Mouse (Mus musculus) adrenal gland, postnatal 14 days (tissue): ENCODE results near the gene Ptprm. TPM values are rescaled to one million over a fixed set of nuclear protein-coding genes. Genes with fewer than 3 reads are reported as not detected.

Source experiments
- DNase-seq: peaks from one replicate; pipeline ENCODE4 v3.0.0; 2021; ENCODE audit warnings: mixed read lengths
- total RNA-seq: library from RNA; stranded (reverse); gene quantifications from 2 replicates; pipeline ENCODE4 v1.2.3, GENCODE M21; 2021

The Ptprm gene
- total RNA-seq, 1 experiment from 2014 or later: 43.8 TPM

DNA sequence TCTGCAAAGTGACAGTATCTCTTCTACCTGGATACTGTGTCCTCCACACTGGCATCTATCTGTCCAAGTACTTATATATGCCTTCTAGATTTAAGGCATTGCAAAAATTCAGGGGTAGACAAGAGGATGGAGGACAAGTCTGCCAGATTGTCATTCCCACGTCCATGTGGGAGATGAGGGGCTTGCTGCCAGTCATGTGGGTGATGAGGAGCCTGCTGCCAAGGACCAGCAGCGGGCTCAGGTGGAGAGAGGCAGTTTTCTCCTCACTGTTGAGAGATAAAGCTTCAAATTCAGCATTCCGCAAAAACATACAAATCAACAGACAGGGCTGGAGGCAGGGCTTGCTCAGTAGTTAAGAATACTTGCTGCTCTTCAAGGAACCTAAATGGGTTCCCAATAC, 66.8 kb downstream of the Ptprm start:
- DNase-seq: no peak

DNA sequence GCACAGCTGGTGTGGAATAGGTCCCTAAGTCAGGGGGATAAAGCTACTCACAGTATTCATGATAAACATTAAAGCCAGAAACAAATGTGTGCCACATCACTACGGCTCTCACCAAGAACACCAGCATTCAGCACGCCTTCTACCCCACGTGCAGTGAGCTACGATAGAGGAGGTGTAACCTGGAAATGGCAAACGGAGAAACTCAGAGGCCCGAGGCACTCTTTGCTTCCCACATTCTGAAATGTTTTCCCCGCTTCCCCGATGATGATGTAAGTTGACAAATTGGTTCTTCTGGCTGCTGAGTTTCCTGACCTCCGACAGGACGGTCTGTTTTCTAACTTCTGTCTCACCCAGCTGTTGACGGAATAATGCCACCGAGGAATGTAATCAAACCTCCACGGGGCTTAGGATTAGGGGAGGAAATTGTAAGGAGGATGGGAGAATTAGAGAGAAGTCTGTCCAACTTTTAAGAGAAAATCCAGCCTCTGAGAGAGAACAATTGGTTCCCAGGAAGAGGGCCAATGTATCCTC, 72.6 kb downstream of the Ptprm start:
- no peak for DNase-seq

DNA sequence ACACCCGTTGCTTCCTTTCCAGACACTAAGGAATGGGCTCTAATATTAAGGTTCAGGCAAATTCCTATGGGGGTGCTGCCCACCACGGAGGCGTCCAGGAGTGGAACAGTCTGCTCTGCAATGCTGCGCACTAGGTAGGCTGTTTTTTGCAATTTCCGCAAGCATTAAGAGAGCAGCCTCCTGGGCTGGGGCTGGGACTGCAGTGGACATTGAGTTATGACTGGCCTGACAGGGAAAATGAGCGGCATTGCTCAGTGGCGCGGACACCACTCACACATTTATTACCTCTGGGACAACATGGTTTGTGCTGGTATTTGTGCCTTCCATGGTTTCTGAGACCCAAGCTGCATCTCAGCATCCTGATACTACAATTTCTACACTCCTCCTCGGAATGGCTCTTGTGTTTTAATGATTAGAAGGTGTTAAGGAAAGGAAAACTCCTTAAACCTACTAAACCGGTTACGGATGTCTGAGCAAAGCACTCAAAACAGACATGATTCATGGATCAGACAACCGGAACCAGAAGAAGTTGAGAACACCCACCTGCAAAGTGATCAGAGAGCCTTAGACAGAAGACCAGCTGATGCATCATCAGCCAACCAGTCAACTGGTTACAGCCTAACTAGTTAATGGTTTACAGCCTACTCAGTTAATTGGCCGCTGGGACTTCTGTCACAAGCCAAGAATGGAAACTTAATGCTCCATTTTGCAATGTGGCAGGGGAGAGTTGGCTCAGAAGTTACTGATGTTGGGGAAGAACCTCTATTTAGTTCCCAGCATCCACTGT, 76.9 kb downstream of the Ptprm start:
- DNase-seq: no peak

DNA sequence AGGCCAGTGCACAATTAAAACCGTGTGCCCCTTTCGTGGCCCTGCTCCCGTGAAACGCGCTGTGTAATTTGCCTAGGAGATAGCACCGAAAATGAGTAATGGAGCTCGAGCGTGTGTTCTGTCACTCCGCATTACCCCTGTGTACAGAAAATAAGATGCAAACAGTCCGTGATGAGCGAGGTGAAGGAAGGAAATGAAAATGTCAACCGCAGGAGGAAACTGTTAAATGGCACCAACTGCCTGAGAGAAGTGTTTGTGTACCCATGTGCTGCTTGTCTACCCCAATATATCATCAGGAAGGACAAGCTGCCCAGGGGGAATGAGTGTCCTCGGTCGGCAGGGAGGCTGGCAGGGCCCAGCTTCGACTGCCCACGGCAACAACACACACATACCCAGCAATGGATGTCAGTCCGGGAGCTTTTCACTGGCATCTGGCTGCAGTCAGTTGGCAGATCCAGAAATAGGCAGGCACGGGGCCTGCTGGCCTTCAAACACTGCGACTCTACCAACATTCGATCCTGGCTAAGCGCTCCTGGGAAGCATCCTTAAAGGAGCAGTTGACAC, 79.6 kb downstream of the Ptprm start:
- DNase-seq: peak; percentile 69

DNA sequence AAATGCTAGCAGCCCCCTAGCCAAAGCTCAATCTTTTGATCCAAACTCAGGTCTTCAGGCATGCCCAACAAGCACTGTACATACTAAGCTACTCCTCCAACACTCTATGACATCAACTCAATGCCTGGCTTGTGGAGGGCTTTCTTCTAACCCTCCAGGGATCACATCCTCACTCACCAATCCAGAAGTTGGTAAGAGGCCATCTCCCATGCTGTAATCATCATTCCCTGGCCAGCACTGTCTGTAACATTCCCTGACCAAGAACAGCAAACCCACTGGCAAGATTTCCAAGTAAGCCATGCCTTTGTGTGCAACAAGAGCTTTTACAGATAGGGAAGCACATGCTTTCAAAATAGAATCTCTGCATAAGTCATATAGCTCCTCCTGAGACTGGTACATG, 81.3 kb downstream of the Ptprm start:
- DNase-seq: peak; percentile 21

DNA sequence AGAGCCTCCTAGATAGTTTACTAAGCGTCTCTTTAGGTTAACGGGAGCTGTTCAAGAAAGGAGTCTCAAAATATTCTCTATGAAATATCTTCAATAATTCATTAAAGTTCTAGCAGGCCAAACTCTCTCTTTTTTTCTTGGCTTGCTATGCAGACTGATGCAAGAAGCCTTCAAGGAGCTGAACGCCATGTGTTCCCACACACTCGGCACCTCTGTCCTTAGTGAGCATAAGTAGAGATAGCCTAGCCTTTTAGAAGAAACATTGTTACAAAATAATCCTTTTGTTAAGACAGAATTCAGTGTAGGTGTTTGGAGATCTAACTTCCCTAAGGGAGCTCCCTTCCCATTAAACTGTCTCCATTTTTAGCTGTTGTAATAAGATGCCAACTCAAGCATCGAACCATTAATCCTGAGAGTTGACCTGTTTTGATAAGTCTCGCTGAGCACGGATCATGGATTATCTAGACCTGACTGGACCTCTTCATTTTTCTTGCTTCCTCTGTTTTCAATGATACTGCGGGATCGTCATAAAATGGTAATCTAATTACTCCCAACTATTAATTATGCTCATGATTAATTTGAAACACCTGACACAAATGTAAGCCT, 85.7 kb downstream of the Ptprm start:
- no peak for DNase-seq

DNA sequence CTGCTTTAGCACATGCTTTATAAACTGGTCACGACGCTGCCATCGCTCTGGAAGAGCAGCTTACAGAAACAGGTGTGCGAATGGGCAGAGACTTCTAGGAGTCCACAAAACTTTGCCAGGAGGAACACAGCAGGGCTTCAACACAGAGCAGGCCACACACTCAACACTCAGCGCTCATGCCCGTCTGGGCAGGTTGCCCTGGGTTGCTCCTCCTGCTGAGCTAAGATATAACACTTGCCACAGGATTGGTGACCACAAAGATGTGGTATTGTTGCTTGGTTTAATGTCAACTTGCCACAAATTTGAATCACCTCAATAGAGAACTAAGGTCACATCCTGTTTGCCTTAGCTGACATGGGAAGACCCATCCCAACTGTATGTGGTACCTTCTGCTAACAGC, 88.0 kb downstream of the Ptprm start:
- DNase-seq: no peak

DNA sequence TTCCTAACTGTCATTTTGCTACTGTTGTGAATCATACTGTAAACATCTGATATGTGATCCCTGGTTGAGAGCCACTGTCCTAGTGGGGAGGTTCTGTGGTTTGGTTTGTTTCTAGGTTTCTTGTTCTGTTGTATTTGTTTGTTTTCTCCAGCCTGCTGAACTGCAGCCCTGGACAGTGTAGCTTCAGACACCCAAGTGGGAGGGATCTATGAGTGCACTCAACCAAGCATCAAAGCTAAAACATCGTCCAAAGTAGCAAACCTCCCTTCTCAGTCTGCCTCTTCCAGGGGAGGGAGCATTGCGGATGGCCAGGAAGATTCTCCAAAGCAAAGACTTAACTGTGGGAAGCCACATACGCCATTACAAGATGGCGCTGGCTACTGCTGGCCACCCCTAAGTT, 88.7 kb downstream of the Ptprm start:
- no peak for DNase-seq

DNA sequence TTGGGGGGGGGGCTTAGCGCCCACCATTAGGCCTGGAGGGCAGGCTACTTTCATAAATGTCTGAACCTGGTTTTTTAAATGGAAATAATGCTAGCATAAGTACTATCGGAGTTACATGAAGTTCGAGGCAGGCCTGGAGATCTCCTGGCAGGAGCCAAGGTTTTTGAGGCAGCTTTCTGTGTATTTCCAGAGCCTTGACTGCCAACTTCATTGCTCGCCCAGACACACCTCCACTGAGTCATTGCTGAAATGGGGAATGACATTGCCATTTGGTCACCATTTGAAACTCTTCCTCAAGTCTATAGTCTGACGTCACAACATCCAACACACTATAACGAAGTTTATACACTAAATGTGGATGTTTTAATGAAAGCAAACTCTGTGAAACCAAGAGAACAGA, 89.5 kb downstream of the Ptprm start:
- DNase-seq: peak; percentile 36

DNA sequence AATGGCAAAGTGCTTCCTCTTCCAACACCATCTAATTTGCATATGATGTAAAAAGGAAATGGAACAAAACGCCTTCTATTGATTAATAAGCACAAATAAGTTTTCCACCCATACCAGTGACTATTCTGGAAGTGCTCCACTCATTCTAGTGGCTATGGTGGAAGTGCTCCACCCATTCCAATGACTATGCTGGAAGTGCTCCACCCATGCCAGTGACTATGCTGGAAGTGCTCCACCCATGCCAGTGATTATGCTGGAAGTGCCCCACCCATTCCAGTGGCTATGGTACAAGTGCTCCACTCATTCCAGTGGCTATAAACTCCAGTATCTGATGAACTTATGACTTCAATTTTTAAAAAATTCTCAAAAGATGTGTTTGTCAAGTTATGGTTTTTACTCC, 91.2 kb downstream of the Ptprm start:
- DNase-seq: no peak

DNA sequence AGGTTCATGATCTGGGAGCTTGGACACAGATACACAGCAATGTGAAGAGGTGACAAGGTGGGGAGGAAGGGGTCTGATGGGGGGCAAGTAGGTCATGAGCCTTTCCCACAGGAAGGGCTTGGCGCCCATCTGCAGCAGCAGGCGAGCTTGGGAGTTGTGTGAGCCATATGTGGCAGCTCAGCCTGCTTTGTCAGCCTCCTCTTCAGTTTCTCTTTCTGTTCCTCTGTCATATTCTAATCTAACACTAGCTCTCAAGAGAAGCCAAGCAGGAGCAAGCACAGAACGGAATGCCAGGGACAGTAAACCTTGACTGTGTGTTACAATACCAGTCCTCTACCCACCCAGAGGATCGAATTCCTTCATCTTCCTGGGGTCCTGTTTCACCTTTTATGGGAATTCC, 94.2 kb downstream of the Ptprm start:
- DNase-seq: no peak

DNA sequence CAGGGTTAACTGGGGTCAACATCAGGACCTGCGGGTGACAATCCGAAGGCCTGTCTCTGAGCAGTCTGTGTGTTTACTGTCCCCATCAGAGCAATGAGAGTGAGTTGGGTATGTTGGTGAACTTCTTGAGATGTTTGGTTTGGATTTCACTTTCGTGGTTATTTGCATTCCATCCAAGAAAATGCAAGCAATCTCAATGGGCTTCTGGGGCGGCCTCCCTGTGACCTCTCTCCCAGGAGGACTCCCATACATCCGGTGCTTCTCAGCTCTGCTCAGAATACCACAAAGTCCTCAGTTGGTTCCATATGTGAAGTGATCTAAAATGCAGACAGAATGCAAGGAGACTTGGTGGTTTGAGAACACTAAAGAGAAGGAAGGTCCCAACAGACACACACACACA, 96.5 kb downstream of the Ptprm start:
- DNase-seq: no peak

DNA sequence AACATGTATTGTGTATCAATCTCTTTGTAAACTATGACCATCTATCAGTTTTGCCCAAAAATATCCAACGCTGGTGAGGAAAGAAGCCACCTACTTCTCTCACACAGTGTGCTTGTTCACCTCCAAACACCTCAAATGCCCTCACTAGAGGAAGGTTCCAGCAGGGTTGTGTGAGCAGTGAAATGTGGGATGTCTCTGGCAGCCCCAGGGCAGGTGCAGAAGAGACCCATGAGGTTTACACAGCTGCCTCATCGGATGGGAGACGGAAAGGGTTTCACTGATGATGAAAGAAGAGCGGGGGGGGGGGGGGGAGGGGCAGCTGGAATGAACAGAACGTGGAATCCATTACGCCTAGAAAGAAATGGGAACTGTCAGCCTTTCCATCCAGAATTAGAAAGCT, 98.1 kb downstream of the Ptprm start:
- DNase-seq: no peak

DNA sequence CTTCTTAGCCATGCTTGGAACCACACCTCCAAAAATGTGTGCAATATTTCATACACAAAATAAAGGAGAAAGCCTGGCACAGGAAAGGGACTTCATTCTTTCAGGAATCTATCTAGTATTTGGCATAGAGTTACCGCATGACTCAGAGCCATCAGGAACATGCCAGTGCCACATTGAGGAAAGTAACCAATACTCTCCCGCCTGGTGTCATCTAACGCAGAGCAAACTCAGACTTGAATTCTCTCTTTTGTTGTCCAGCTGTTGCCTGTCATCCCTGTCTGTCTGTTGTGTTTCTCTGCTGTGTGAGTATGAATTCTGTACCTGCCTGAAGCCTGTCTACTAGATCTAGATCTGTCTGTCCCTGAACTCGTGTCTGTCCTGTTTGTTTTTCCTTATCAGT, 100.8 kb downstream of the Ptprm start:
- DNase-seq: no peak

DNA sequence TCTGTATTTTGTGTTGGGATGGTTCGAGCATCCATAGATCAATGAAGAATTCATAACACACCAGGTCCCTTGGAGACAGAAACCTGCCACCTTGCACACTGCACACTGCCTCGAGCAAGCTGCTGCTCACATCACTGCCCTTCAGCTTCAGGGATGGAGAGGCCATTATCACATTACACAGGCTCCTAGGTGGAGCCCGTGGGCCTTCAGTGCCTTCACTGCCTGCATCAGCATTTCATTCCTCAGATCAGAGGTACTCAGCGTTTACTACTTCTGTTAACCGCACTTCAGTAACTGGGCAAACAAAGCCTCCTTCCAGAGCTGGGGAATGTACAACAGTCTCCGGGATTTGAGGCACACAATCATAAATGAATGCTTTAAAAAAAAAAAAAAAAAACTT, 101.3 kb downstream of the Ptprm start:
- no peak for DNase-seq

DNA sequence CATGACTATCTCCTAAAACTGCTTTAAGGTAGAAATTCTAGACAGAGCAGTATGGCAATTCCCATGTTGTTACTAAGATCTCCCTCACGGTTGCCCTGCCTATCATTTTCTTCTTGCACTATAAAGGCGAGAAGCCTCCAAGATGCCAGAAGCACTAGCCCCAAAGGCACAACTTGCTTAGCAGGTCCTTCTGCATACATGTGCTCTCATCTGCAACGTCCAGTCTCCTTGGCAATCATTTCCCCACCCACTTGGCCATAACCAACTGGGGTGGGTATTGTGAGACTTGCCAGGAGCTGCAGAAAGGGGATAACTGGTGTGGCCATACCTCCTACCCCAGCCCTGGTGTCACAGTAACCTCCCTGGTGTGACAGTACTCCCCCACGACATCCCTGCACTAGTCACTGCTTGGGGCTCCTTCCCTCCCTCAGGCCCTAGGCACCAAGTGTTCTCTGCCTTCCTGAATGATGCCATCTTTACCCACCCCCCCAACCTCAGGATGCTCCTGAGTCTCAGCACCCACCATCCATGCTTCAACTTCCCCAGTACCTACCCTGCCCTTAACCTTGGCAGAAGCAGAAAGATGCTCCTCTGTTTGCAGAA, 108.9 kb downstream of the Ptprm start:
- no peak for DNase-seq

DNA sequence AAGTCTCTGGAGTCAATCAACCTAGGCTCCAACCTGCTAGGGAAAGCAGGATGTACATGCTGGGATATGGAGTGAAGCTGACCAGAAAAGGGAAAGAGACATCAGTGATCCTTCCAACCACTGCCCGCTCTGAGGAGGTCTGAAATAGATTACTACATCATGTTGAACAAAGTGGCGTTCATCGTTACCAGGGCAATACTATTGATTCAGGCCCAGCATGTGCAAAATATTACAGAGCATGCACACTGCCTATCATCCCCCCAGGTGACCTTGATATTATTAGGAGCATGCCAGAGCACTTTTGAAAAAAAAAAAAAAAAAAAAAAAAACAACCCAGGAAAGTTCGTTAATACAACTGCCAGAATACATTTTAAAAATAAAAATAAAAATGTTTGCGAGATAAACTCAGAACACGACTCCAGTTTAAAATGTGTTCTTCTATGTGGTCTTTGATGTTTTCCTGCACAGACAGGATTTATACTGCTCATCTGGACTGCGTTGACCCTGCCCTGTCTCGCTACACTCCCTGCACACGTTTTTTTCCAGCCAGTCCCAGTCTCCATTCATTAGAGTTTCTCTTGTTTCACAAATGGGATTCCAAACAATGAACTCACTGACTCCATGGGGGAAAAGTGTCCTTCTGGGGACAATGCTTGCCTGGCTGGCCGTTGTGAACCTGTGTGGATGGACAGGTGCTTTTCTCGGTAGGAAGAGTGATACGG, 111.3 kb downstream of the Ptprm start:
- DNase-seq: no peak

DNA sequence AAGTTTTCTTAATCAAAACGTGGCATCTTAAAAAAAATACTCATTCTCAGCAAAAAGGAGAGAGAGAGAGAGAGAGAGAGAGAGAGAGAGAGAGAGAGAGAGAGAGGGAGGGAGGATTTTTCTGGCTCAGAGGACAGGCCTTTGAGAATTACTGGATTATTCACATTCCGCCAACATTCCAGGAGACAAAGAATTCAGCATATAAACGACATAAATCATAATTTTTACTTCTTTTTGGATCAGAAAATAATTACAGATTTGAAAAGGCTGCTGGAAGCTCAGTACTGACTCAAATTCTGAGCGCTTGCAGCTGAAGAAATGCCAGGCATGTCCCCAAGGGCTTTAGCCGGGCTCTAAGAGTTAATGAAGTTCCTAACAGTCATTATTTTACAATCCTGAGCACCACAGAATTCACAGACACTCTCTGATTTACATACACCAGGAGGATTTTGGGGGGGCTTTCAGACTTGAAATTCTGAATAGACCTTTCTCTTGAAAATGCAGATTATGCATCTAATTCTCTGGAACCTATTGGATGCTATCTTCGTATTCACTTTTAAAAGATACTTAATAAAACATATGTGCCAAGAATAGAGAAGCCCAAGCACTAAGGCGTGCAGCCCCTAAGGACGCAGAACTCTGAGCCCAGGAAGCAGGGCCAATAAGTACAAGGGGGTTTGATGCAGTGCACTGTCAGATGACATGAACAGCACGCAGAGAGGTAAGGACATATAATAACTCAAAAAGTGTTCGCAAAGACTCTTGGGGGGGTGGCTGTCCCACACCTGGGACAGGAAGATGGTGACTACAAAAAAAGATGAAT, 112.1 kb downstream of the Ptprm start:
- peak; percentile 19 for DNase-seq

DNA sequence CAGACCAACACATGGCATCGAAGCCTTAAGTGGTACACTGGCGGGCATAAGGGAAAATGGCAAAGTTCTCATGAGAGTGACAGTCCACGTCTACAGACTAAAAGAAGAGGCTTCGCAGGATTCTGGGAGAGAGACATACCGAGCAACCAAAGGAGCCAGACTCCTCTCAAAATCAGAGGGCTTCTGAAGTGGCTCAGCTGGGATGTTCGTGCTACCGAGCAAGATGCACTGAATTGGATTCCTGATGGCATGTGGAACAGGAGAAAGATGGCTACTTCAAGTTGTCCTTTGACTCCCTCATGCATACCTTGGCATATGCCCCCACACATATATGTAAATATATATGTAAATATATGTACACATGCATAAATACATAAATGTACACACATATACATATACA, 115.4 kb downstream of the Ptprm start:
- no peak for DNase-seq

DNA sequence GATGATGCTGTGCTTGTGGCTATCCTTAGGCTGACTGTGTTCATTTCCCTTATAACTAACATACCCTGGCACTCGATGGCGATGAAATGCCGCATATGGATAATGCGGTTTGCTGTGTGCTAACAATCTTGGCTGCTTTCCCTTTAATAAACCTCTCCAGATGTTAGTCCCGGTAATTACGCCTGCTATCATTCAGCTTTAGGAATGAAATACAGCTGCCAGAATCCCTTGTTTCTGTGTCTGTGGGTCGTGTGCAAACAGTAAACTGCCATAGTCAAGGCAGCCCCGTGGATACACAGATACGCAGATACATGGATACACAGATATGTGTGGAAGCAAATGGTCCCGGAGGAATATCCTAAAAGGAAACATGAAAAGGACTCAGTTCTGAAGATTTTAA, 116.8 kb downstream of the Ptprm start:
- DNase-seq: no peak

DNA sequence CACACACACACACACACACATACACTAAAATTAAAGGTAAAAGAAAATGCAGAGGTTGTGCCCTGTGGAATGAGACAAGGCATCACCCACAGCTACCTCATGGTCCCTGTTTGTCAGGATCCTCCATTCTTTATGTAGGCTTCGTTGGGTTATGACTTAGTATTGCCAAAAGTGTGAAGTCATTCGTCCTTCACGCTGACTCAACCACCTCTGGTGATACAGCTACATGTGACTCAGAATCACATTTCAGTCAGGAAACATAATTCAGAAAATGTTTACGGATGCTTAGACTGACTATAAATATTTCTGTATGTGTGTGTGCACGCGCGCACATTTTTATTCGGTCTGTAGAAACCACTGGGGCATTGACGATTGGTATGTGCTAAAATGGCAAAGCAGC, 121.2 kb downstream of the Ptprm start:
- DNase-seq: no peak

DNA sequence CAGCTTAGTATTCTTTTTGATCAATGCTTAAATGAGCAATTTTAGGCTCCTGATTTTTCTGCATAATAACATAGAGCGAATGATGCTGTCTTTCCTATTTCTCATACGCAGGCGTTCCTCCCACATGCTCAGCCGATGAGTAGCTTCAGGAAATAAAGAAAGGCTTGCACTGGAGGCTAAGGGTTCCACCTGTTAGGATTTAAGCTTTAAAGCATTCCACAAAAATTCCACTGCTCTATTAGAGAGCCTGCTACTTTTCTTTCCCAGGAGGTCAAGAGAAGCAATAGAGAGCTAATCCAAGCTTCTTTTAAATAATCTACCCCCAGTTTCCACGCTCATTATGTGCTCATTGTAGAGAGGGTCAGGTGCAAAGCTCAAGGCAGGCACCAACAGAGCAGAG, 127.3 kb downstream of the Ptprm start:
- DNase-seq: no peak
